Mouse (Mus musculus) kidney, adult 2 months (tissue): ENCODE measurements around the gene Neb. TPM values are rescaled to one million over a fixed set of nuclear protein-coding genes. Genes with fewer than 3 reads are reported as not detected.

ENCODE experiments used
- DNase-seq: peaks from one replicate; pipeline ENCODE4 v3.0.0; 2021
- H3K27ac ChIP-seq: fragments of 200-500 bp; 2 replicates; pipeline ENCODE4 v1.5.1; 2012; ENCODE audit warnings: low read depth, low read length, control low read depth, inconsistent platforms; ENCODE audit not compliant: insufficient read depth
- H3K27me3 ChIP-seq: fragments of 200-500 bp; replicated peaks from 2 replicates; pipeline ENCODE4 v1.6.1; 2012; ENCODE audit warnings: mild to moderate bottlenecking, moderate library complexity, low read length, inconsistent platforms; ENCODE audit not compliant: control insufficient read depth, insufficient read depth
- H3K36me3 ChIP-seq: fragments of 200-500 bp; 2 replicates; pipeline ENCODE4 v1.6.1; 2012; ENCODE audit warnings: mild to moderate bottlenecking, moderate library complexity, low read length, inconsistent platforms; ENCODE audit not compliant: control insufficient read depth, insufficient read depth
- H3K4me1 ChIP-seq: fragments of 200-500 bp; 2 replicates; pipeline ENCODE4 v1.6.1; 2011; ENCODE audit warnings: low read length; ENCODE audit not compliant: control insufficient read depth, insufficient read depth
- H3K4me3 ChIP-seq: fragments of 200-500 bp; 2 replicates; pipeline ENCODE4 v1.5.1; 2011; ENCODE audit warnings: mild to moderate bottlenecking, low read depth, low read length, control low read depth; ENCODE audit not compliant: insufficient read depth
- CTCF ChIP-seq: fragments of 200-500 bp; conservative IDR thresholded peaks from 2 replicates; pipeline ENCODE4 v1.5.1; 2011; ENCODE audit warnings: low read depth, mild to moderate bottlenecking, control low read depth, low read length, moderate library complexity, mixed read lengths; ENCODE audit not compliant: insufficient read depth, insufficient read length
- POLR2A ChIP-seq: fragments of 200-500 bp; IDR thresholded peaks from one replicate; pipeline ENCODE4 v1.6.1; 2011; ENCODE audit warnings: low read depth, low read length, control low read depth
- WGBS: fragments of 180-500 bp; shearing (Covaris S2); methylation state at CpG from one replicate; pipeline ENCODE4 v1.1.7; 2018; 5-methylcytosine and 5-hydroxymethylcytosine counted together
- polyA plus RNA-seq: library from polyadenylated mRNA; depleted of rRNA; stranded (reverse); fragments of >200 nt; gene quantifications from 2 replicates; pipeline ENCODE4 v1.2.3, GENCODE M21; 2012

Gene Neb
- polyA plus RNA-seq, 1 experiment = 5.9 TPM

GRCm38 (mm10) chr2:52272146-52272545 lies 106.1 kb downstream of the Neb start:
- no peaks in the 10 kb centered on the region for H3K27me3 ChIP-seq
- WGBS = 24% methylated on average over 1 of the region's 1 CpGs
- TF ChIP-seq POLR2A (no peak), CTCF (no peak)
- no peaks in the 10 kb centered on the region for H3K4me1 ChIP-seq
- no peak overlapping the region for H3K27ac ChIP-seq
- no peaks in the 10 kb centered on the region for H3K36me3 ChIP-seq
- no peak for DNase-seq
- H3K4me3 ChIP-seq = no peak overlapping the region

- no peaks in the 10 kb centered on the region for H3K36me3 ChIP-seq
- 92% methylated on average over 8 of the region's 8 CpGs for WGBS
- H3K27me3 ChIP-seq = no peaks in the 10 kb centered on the region
- H3K4me3 ChIP-seq = no peak overlapping the region
- no peaks in the 10 kb centered on the region for H3K4me1 ChIP-seq
- DNase-seq = no peak
- TF ChIP-seq POLR2A = no peak
- TF ChIP-seq CTCF = no peak
- H3K27ac ChIP-seq = no peak overlapping the region
Observed at GRCm38 (mm10) chr2:52270911-52271310, 107.4 kb downstream of the Neb start.

- Histone ChIP-seq H3K4me1 (no peaks in the 10 kb centered on the region), H3K27ac (no peak overlapping the region), H3K4me3 (no peak overlapping the region), H3K36me3 (no peaks in the 10 kb centered on the region), H3K27me3 (no peaks in the 10 kb centered on the region)
- 42% methylated on average over 2 of the region's 2 CpGs for WGBS
- TF ChIP-seq CTCF = peak; percentile 70
- TF ChIP-seq POLR2A = no peak
- peak; percentile 51 for DNase-seq
Observed at GRCm38 (mm10) chr2:52262149-52262548, 116.1 kb downstream of the Neb start.

GRCm38 (mm10) chr2:52252037-52252436 lies 126.2 kb downstream of the Neb start:
- TF ChIP-seq POLR2A = no peak
- TF ChIP-seq CTCF = no peak
- no peaks in the 10 kb centered on the region for H3K4me1 ChIP-seq
- H3K36me3 ChIP-seq = no peaks in the 10 kb centered on the region
- DNase-seq = no peak
- WGBS = 53% methylated on average over 1 of the region's 1 CpGs
- no peak overlapping the region for H3K27ac ChIP-seq
- no peak overlapping the region for H3K4me3 ChIP-seq
- no peaks in the 10 kb centered on the region for H3K27me3 ChIP-seq

GRCm38 (mm10) chr2:52248316-52248826 lies 129.9 kb downstream of the Neb start:
- TF ChIP-seq POLR2A (no peak), CTCF (no peak)
- no peak for DNase-seq
- no peak overlapping the region for H3K27ac ChIP-seq
- 62% methylated on average over 9 of the region's 9 CpGs for WGBS
- no peaks in the 10 kb centered on the region for H3K4me1 ChIP-seq
- no peaks in the 10 kb centered on the region for H3K27me3 ChIP-seq
- H3K36me3 ChIP-seq = no peaks in the 10 kb centered on the region
- no peak overlapping the region for H3K4me3 ChIP-seq

GRCm38 (mm10) chr2:52245091-52245490 lies 133.2 kb downstream of the Neb start:
- no peak for DNase-seq
- Histone ChIP-seq H3K27ac (no peak overlapping the region), H3K27me3 (no peaks in the 10 kb centered on the region), H3K36me3 (no peaks in the 10 kb centered on the region), H3K4me3 (no peak overlapping the region), H3K4me1 (no peaks in the 10 kb centered on the region)
- no peak for TF ChIP-seq POLR2A
- no peak for TF ChIP-seq CTCF
- whole genome bisulfite sequencing = 92% methylated on average over 5 of the region's 5 CpGs

- H3K4me3 ChIP-seq = no peak overlapping the region
- WGBS = 89% methylated on average over 1 of the region's 1 CpGs
- no peak for TF ChIP-seq POLR2A
- TF ChIP-seq CTCF = no peak
- no peak overlapping the region for H3K27ac ChIP-seq
- DNase-seq = no peak
- H3K27me3 ChIP-seq = no peaks in the 10 kb centered on the region
- H3K4me1 ChIP-seq = no peaks in the 10 kb centered on the region
- H3K36me3 ChIP-seq = no peaks in the 10 kb centered on the region
Observed at GRCm38 (mm10) chr2:52242691-52243090, 135.6 kb downstream of the Neb start.
